ENCODE assay signal across 8 mouse cellular contexts in the genomic region with DNA sequence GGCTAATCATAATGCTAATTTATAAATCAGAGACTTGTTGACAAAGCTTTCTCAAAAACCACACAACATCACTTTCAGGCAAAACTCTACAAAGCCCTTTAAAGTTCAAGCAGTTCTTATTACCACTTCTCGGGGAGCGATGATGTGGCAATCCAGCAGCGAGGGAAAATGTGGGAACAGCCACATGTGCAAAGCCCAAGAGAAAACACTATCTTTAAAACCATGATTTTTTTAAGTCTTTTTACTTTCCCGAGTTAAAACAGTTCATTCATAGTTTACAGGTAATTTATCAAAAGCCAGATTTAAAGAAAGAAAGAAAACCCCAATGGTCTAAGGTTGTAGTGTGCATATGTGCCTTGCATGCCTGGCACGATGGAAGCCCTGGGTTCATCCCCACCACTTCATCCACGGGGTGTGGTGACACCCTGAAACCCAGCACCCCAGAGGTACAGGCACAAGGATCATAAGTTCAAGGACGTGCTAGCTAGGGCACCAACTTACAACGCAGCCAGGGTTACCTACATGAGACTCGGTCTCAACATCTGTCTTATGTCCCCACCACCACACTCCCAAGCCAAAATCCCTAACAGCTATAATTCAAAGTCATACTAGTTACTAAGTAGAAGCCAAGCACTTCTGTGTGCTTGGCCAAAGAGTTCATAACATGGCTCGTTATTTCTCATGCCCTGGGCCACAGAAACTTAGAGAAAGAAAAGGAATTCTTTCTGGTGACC. TPM values are rescaled to one million over a fixed set of nuclear protein-coding genes. Genes with fewer than 3 reads are reported as not detected.
DNase-seq lines count a peak whose midpoint lies in the region; ATAC-seq and TF ChIP-seq lines count a peak whose summit lies in the region.

No protein-coding gene starts in this region.

- H3K27ac ChIP-seq in kidney, postnatal 0 days: peak overlapping the region; percentile 96; the same call in 1 of the 2 replicates
- H3K27ac ChIP-seq in brown adipose tissue, adult 24 weeks (replicated peaks; ENCODE audit: low read depth, low read length): no peak overlapping the region
- peak overlapping the region; percentile 98 for H3K27ac ChIP-seq in hindbrain, embryonic 10.5 days
- peak overlapping the region; percentile 97 for H3K27ac ChIP-seq in lung, postnatal 0 days (ENCODE audit: low read length)

- ATAC-seq in kidney, postnatal 0 days (replicated peaks; ENCODE audit: low FRiP score, low read depth): no peak
- ATAC-seq in lung, postnatal 0 days: no peak

- 6% methylated on average over 10 of the region's 10 CpGs for WGBS in kidney, postnatal 0 days
- WGBS in hindbrain, embryonic 10.5 days: 22% methylated on average over 10 of the region's 10 CpGs
- 4% methylated on average over 10 of the region's 10 CpGs for WGBS in lung, postnatal 0 days

- peak overlapping the region; percentile 98 for H3K4me3 ChIP-seq in kidney, postnatal 0 days (replicated peaks; ENCODE audit: low read depth, low read length)
- H3K4me3 ChIP-seq in brown adipose tissue, adult 24 weeks (ENCODE audit: insufficient read depth, low read depth, low read length): peak overlapping the region; percentile 73
- peak overlapping the region; percentile 94 for H3K4me3 ChIP-seq in hindbrain, embryonic 10.5 days
- peak overlapping the region; percentile 97 for H3K4me3 ChIP-seq in lung, postnatal 0 days (ENCODE audit: low read depth, low read length)

- H3K4me1 ChIP-seq in kidney, postnatal 0 days (replicated peaks; ENCODE audit: insufficient read depth, low read length): 0 out of 2 replicates have a peak, but pooled peaks cover 5% of the 10 kb centered on the region
- H3K4me1 ChIP-seq in brown adipose tissue, adult 24 weeks (ENCODE audit: control insufficient read depth, insufficient read depth, insufficient read length, low read length): peaks cover 3% of the 10 kb centered on the region; the same call in 1 of the 2 replicates
- H3K4me1 ChIP-seq in hindbrain, embryonic 10.5 days (replicated peaks): peaks cover 14% of the 10 kb centered on the region
- no peaks in the 10 kb centered on the region; the same call in 1 of the 2 replicates for H3K4me1 ChIP-seq in lung, postnatal 0 days (ENCODE audit: insufficient read depth, low read depth, low read length)

- peak overlapping the region; percentile 98 for H3K9ac ChIP-seq in kidney, postnatal 0 days (ENCODE audit: low read depth, low read length)
- peak overlapping the region; percentile 94 for H3K9ac ChIP-seq in lung, postnatal 0 days (replicated peaks; ENCODE audit: low read depth)

- H3K36me3 ChIP-seq in kidney, postnatal 0 days (ENCODE audit: insufficient read depth, low read length): peaks cover 28% of the 10 kb centered on the region
- H3K36me3 ChIP-seq in hindbrain, embryonic 10.5 days: peaks cover 41% of the 10 kb centered on the region
- peaks cover 13% of the 10 kb centered on the region; the same call in 1 of the 2 replicates for H3K36me3 ChIP-seq in lung, postnatal 0 days (ENCODE audit: insufficient read depth, low read length)

- H3K4me2 ChIP-seq in kidney, postnatal 0 days (ENCODE audit: low read length): peak overlapping the region; percentile 74
- peak overlapping the region; percentile 66 for H3K4me2 ChIP-seq in lung, postnatal 0 days (replicated peaks; ENCODE audit: low read depth, low read length)

- H3K27me3 ChIP-seq in kidney, postnatal 0 days (ENCODE audit: insufficient read depth, low read length): no peaks in the 10 kb centered on the region
- H3K27me3 ChIP-seq in hindbrain, embryonic 10.5 days (ENCODE audit: insufficient read depth, poor library complexity, severe bottlenecking): 0 out of 2 replicates have a peak, but pooled peaks cover 2% of the 10 kb centered on the region
- H3K27me3 ChIP-seq in lung, postnatal 0 days (replicated peaks; ENCODE audit: insufficient read depth, low read length): no peaks in the 10 kb centered on the region

- no peaks in the 10 kb centered on the region for H3K9me3 ChIP-seq in kidney, postnatal 0 days (replicated peaks; ENCODE audit: low read length)
- no peaks in the 10 kb centered on the region for H3K9me3 ChIP-seq in hindbrain, embryonic 10.5 days
- H3K9me3 ChIP-seq in lung, postnatal 0 days (ENCODE audit: low read length): no peaks in the 10 kb centered on the region

- peak; percentile 50 for DNase-seq in kidney, postnatal 0 days (ENCODE audit: low spot score)
- DNase-seq in kidney, adult 8-10 months: no peak
- DNase-seq in hindbrain, embryonic 10.5 days (ENCODE audit: low spot score): no peak
- DNase-seq in lung, postnatal 0 days (ENCODE audit: low spot score): peak; percentile 58
- no peak for DNase-seq in frontal cortex, postnatal 25 days (ENCODE audit: low spot score in 2 of 2)
- DNase-seq in left cerebral cortex, adult 9 months (ENCODE audit: low spot score in 2 of 2): no peak
- no peak for DNase-seq in gastrocnemius, adult 8-10 months (ENCODE audit: low spot score in 2 of 2)

- TF ChIP-seq EP300 in lung, postnatal 0 days (IDR thresholded peaks at IDR 0.05): no peak

- TF ChIP-seq CTCF in kidney, postnatal 0 days (IDR thresholded peaks at IDR 0.05; ENCODE audit: low read depth): no peak
- no peak for TF ChIP-seq CTCF in lung, postnatal 0 days (IDR thresholded peaks at IDR 0.05)

RNA-seq across cellular contexts. Expression of a gene that starts 1.2 kb away (rescaled TPM):
- 116 and 128 TPM in 2 replicates for polyA plus RNA-seq in kidney, postnatal 0 days (2015; fragmentation: Nextera tagmentation; extraction: Ambion mirVana)
- 32.8 and 33.3 TPM in 2 replicates for polyA plus RNA-seq in brown adipose tissue, adult 24 weeks (2012; ENCODE audit: insufficient read depth, insufficient read length, missing spikeins)
- polyA plus RNA-seq in hindbrain, embryonic 10.5 days (2016; fragmentation: Nextera tagmentation; extraction: Ambion mirVana): 83.6 and 103 TPM in 2 replicates
- polyA plus RNA-seq in lung, postnatal 0 days (2015; fragmentation: Nextera tagmentation; extraction: Ambion mirVana): 95.5 and 96.2 TPM in 2 replicates
- 10 to 100 TPM; 66.3 to 73.3 (median 69.5) TPM for total RNA-seq in gastrocnemius, adult 8-10 months (2022)

RNA-seq across cellular contexts. Expression of a gene that starts 44.0 kb away (rescaled TPM):
- polyA plus RNA-seq in kidney, postnatal 0 days (2015; fragmentation: Nextera tagmentation; extraction: Ambion mirVana): 39.7 and 40.0 TPM in 2 replicates
- polyA plus RNA-seq in brown adipose tissue, adult 24 weeks (2012; ENCODE audit: insufficient read depth, insufficient read length, missing spikeins): 8.4 and 12.3 TPM in 2 replicates
- polyA plus RNA-seq in hindbrain, embryonic 10.5 days (2016; fragmentation: Nextera tagmentation; extraction: Ambion mirVana): 46.7 and 50.7 TPM in 2 replicates
- polyA plus RNA-seq in lung, postnatal 0 days (2015; fragmentation: Nextera tagmentation; extraction: Ambion mirVana): 29.5 and 33.9 TPM in 2 replicates
- 10 to 100 TPM in 1 of 4 experiments, 1 to 10 TPM in 3; 5.2 to 10.7 (median 7.3) TPM for total RNA-seq in gastrocnemius, adult 8-10 months (2022)

RNA-seq across cellular contexts. Expression of a gene that starts 44.1 kb away (rescaled TPM):
- 2.0 and 2.1 TPM in 2 replicates for polyA plus RNA-seq in kidney, postnatal 0 days (2015; fragmentation: Nextera tagmentation; extraction: Ambion mirVana)
- polyA plus RNA-seq in brown adipose tissue, adult 24 weeks (2012; ENCODE audit: insufficient read depth, insufficient read length, missing spikeins): 0.75 and 2.4 TPM in 2 replicates
- 0.71 and 0.75 TPM in 2 replicates for polyA plus RNA-seq in hindbrain, embryonic 10.5 days (2016; fragmentation: Nextera tagmentation; extraction: Ambion mirVana)
- 1.5 and 1.8 TPM in 2 replicates for polyA plus RNA-seq in lung, postnatal 0 days (2015; fragmentation: Nextera tagmentation; extraction: Ambion mirVana)
- total RNA-seq in gastrocnemius, adult 8-10 months (2022): 1 to 10 TPM; 1.2 to 1.6 (median 1.3) TPM

Comparison
In these comparisons a context has a peak if more than half of its experiments do, and no peak if none do; other contexts are left out.
1. DNase-seq: peak in kidney, postnatal 0 days (single experiment) and lung, postnatal 0 days (single experiment); none in kidney, adult 8-10 months (0 of 2), hindbrain, embryonic 10.5 days (single experiment), frontal cortex, postnatal 25 days (0 of 2), left cerebral cortex, adult 9 months (0 of 2) and gastrocnemius, adult 8-10 months (0 of 2).
2. Peak in every context shown above with its lines, with median percentiles within 50 percentile points of each other: H3K4me3 ChIP-seq.